ENCODE assay signal across 30 mouse cellular contexts in genomic region chr9:11982102-11982882, GRCm38 (mm10).
DNase-seq lines count a peak whose midpoint lies in the region; ATAC-seq lines count a peak whose summit lies in the region.
"Had no signal": no experiment of that assay in that cellular context is flagged by ENCODE, and none has a peak within 500 bp of the region (broad histone marks: within the 10 kb centered on the region; RNA-seq: fewer than 3 reads in every experiment).

No protein-coding gene starts in this region.

- H3K27me3 ChIP-seq in embryonic facial prominence, embryonic 11.5 days (ENCODE audit: control insufficient read depth, insufficient read depth, low read length), result no peaks in the 10 kb centered on the region
- H3K27me3 ChIP-seq in embryonic facial prominence, embryonic 10.5 days (replicated peaks; ENCODE audit: low read depth, poor library complexity, severe bottlenecking), result no peaks in the 10 kb centered on the region
- H3K27me3 ChIP-seq in midbrain, embryonic 16.5 days (ENCODE audit: control insufficient read depth, insufficient read depth, low read depth, low read length), result no peaks in the 10 kb centered on the region
- H3K27me3 ChIP-seq in midbrain, embryonic 10.5 days (ENCODE audit: low read depth, poor library complexity, severe bottlenecking), result no peaks in the 10 kb centered on the region
- H3K27me3 ChIP-seq: heart, embryonic 13.5 days; limb, embryonic 12.5 days; liver, embryonic 15.5 days; midbrain, embryonic 12.5 days; neural tube, embryonic 12.5 days had no signal

- H3K4me2 ChIP-seq in embryonic facial prominence, embryonic 11.5 days (ENCODE audit: low read depth, low read length), result no peak overlapping the region
- no peak overlapping the region for H3K4me2 ChIP-seq in midbrain, embryonic 16.5 days (ENCODE audit: low read length)
- H3K4me2 ChIP-seq: heart, embryonic 13.5 days; hindbrain, embryonic 14.5 days; limb, embryonic 12.5 days; liver, embryonic 15.5 days; lung, embryonic 14.5 days; midbrain, embryonic 12.5 days; neural tube, embryonic 12.5 days had no signal

- no peak overlapping the region for H3K27ac ChIP-seq in embryonic facial prominence, embryonic 11.5 days (replicated peaks; ENCODE audit: low read depth, low read length)
- H3K27ac ChIP-seq in embryonic facial prominence, embryonic 10.5 days (replicated peaks), result no peak overlapping the region
- H3K27ac ChIP-seq in midbrain, embryonic 16.5 days (ENCODE audit: low read length), result peak overlapping the region; percentile 29; the same call in 1 of the 2 replicates
- H3K27ac ChIP-seq in midbrain, embryonic 10.5 days (replicated peaks), result no peak overlapping the region
- H3K27ac ChIP-seq: gastrocnemius, adult 2 months; heart, adult 2 months; heart, embryonic 13.5 days; hindbrain, embryonic 14.5 days; layer of hippocampus, adult 2 months; left cerebral cortex, adult 2 months; limb, embryonic 12.5 days; liver, embryonic 15.5 days; midbrain, embryonic 12.5 days; neural tube, embryonic 12.5 days had no signal

- no peak overlapping the region for H3K4me3 ChIP-seq in embryonic facial prominence, embryonic 11.5 days (ENCODE audit: low read depth, low read length)
- no peak overlapping the region for H3K4me3 ChIP-seq in embryonic facial prominence, embryonic 10.5 days
- no peak overlapping the region for H3K4me3 ChIP-seq in midbrain, embryonic 16.5 days (ENCODE audit: low read depth, low read length)
- no peak overlapping the region for H3K4me3 ChIP-seq in midbrain, embryonic 10.5 days
- H3K4me3 ChIP-seq: erythroblast, embryonic 14.5 days; gastrocnemius, adult 2 months; heart, adult 2 months; heart, embryonic 13.5 days; layer of hippocampus, adult 2 months; left cerebral cortex, adult 2 months; limb, embryonic 12.5 days; liver, embryonic 15.5 days; midbrain, embryonic 12.5 days; myocyte; neural tube, embryonic 12.5 days had no signal

- H3K9me3 ChIP-seq in embryonic facial prominence, embryonic 11.5 days (replicated peaks; ENCODE audit: control insufficient read depth, low read length), result no peaks in the 10 kb centered on the region
- H3K9me3 ChIP-seq in embryonic facial prominence, embryonic 10.5 days, result no peaks in the 10 kb centered on the region
- no peaks in the 10 kb centered on the region for H3K9me3 ChIP-seq in midbrain, embryonic 16.5 days (replicated peaks; ENCODE audit: control insufficient read depth, low read length, poor library complexity, severe bottlenecking)
- no peaks in the 10 kb centered on the region for H3K9me3 ChIP-seq in midbrain, embryonic 10.5 days (replicated peaks)
- H3K9me3 ChIP-seq: heart, embryonic 13.5 days; limb, embryonic 12.5 days; liver, embryonic 15.5 days; midbrain, embryonic 12.5 days; neural tube, embryonic 12.5 days had no signal

- no peak for ATAC-seq in embryonic facial prominence, embryonic 11.5 days (replicated peaks; ENCODE audit: insufficient number of reproducible peaks, low FRiP score, low TSS enrichment, low read depth)
- peak; percentile 78; the same call in 1 of the 2 replicates for ATAC-seq in midbrain, embryonic 16.5 days
- ATAC-seq in CD4-positive, CD25-positive, alpha-beta regulatory T cell, adult 4 months, result no peak

- 7% methylated on average over 2 of the region's 2 CpGs for WGBS in embryonic facial prominence, embryonic 11.5 days
- WGBS in embryonic facial prominence, embryonic 10.5 days, result 22% methylated on average over 2 of the region's 2 CpGs
- 32% methylated on average over 2 of the region's 2 CpGs for WGBS in midbrain, embryonic 16.5 days
- WGBS in midbrain, embryonic 10.5 days, result 52% methylated on average over 2 of the region's 2 CpGs

- no peaks in the 10 kb centered on the region for H3K36me3 ChIP-seq in embryonic facial prominence, embryonic 11.5 days (replicated peaks; ENCODE audit: control insufficient read depth, insufficient read depth, low read depth, low read length)
- H3K36me3 ChIP-seq in embryonic facial prominence, embryonic 10.5 days (replicated peaks), result no peaks in the 10 kb centered on the region
- no peaks in the 10 kb centered on the region for H3K36me3 ChIP-seq in midbrain, embryonic 16.5 days (ENCODE audit: control insufficient read depth, insufficient read depth, low read length)
- H3K36me3 ChIP-seq in midbrain, embryonic 10.5 days, result no peaks in the 10 kb centered on the region
- H3K36me3 ChIP-seq: heart, embryonic 13.5 days; limb, embryonic 12.5 days; liver, embryonic 15.5 days; midbrain, embryonic 12.5 days; neural tube, embryonic 12.5 days had no signal

- H3K9ac ChIP-seq in embryonic facial prominence, embryonic 11.5 days (replicated peaks; ENCODE audit: low read length), result no peak overlapping the region
- no peak overlapping the region for H3K9ac ChIP-seq in midbrain, embryonic 16.5 days (ENCODE audit: low read depth, low read length)
- H3K9ac ChIP-seq: heart, embryonic 13.5 days; hindbrain, embryonic 14.5 days; limb, embryonic 12.5 days; liver, embryonic 15.5 days; lung, embryonic 14.5 days; midbrain, embryonic 12.5 days; neural tube, embryonic 12.5 days had no signal

- peak; percentile 1 for DNase-seq in embryonic facial prominence, embryonic 11.5 days (ENCODE audit: low spot score)
- no peak for DNase-seq in embryonic facial prominence, embryonic 10.5 days (ENCODE audit: low spot score)
- no peak for DNase-seq in midbrain, embryonic 10.5 days (ENCODE audit: low spot score)
- peak; percentile 16 for DNase-seq in forelimb bud, embryonic 11.5 days (ENCODE audit: low read depth, low spot score)
- DNase-seq in spleen, postnatal 10 days (ENCODE audit: low spot score in 2 of 2), result no peak
- DNase-seq: adrenal gland, postnatal 10 days; cerebellum, adult 18-20 months; cerebellum, postnatal 10 days; gastrocnemius, adult 2 months; heart, adult 2 months; heart, postnatal 10 days; kidney, adult 11 months; kidney, postnatal 14 days; lung, embryonic 14.5 days; lung, postnatal 14 days; right cerebral cortex, adult 18-20 months; thymus, adult 2 months; thymus, postnatal 36 days had no signal

- no peaks in the 10 kb centered on the region for H3K4me1 ChIP-seq in embryonic facial prominence, embryonic 11.5 days (ENCODE audit: control insufficient read depth, insufficient read depth, low read length)
- H3K4me1 ChIP-seq in embryonic facial prominence, embryonic 10.5 days, result peaks cover 6% of the 10 kb centered on the region
- peaks cover 3% of the 10 kb centered on the region; the same call in 1 of the 2 replicates for H3K4me1 ChIP-seq in midbrain, embryonic 16.5 days (ENCODE audit: control insufficient read depth, insufficient read depth, low read length)
- no peaks in the 10 kb centered on the region for H3K4me1 ChIP-seq in midbrain, embryonic 10.5 days
- H3K4me1 ChIP-seq: heart, embryonic 13.5 days; limb, embryonic 12.5 days; liver, embryonic 15.5 days; neural tube, embryonic 12.5 days had no signal

Comparison
In these comparisons a context has a peak if more than half of its experiments do, and no peak if none do; other contexts are left out.
1. DNase-seq: peak in embryonic facial prominence, embryonic 11.5 days (single experiment) and forelimb bud, embryonic 11.5 days (single experiment); none in embryonic facial prominence, embryonic 10.5 days (single experiment), midbrain, embryonic 10.5 days (single experiment) and spleen, postnatal 10 days (0 of 2).